Mouse (Mus musculus): ENCODE results near the gene Ralgps1. TPM values are rescaled to one million over a fixed set of nuclear protein-coding genes. Genes with fewer than 3 reads are reported as not detected.

The Ralgps1 gene
- total and polyA plus RNA-seq, 3 experiments: 0.89 to 2.6 TPM; not detected in 1

- no peaks in the 10 kb centered on the region for H3K27me3 ChIP-seq (ENCODE audit: control insufficient read depth in 1 of 2, insufficient read depth in 2 of 2, low read length in 2 of 2)
- H3K36me3 ChIP-seq (ENCODE audit: control insufficient read depth in 1 of 2, insufficient read depth in 2 of 2, low read length in 2 of 2): no peaks in the 10 kb centered on the region
- H3K9ac ChIP-seq (ENCODE audit: control insufficient read depth, low read depth, low read length, poor library complexity, severe bottlenecking): no peak overlapping the region
- H3K9me3 ChIP-seq (replicated peaks; ENCODE audit: insufficient read depth, low read length): no peaks in the 10 kb centered on the region
- TF ChIP-seq MAFK (IDR thresholded peaks at IDR 0.05; ENCODE audit: borderline replicate concordance, low read depth, low read length): no peak
- no peak for TF ChIP-seq KAT2A (conservative IDR thresholded peaks at IDR 0.05; ENCODE audit: low read depth, low read length)
- TF ChIP-seq CHD1 (IDR thresholded peaks at IDR 0.05; ENCODE audit: low read depth, low read length): no peak
- TF ChIP-seq CTCF (IDR thresholded peaks at IDR 0.05 in 2 of 3, conservative IDR thresholded peaks at IDR 0.05 in 1 of 3; ENCODE audit: control insufficient read depth in 1 of 3, insufficient read depth in 1 of 3, low read depth in 2 of 3, low read length in 3 of 3, poor library complexity in 1 of 3, severe bottlenecking in 1 of 3): no peak
- TF ChIP-seq MAZ (IDR thresholded peaks at IDR 0.05; ENCODE audit: low read depth, low read length): no peak
- no peak for TF ChIP-seq BHLHE40 (IDR thresholded peaks at IDR 0.05; ENCODE audit: borderline replicate concordance, low read depth, low read length)
- TF ChIP-seq GABPA (IDR thresholded peaks at IDR 0.05; ENCODE audit: low read depth, low read length): no peak
- DNase-seq (ENCODE audit: low read depth, low spot score): no peak
- no peaks in the 10 kb centered on the region for H3K79me2 ChIP-seq (ENCODE audit: control insufficient read depth, insufficient read depth, low read length, poor library complexity)
- H3K4me1 ChIP-seq (ENCODE audit: control insufficient read depth in 1 of 2, insufficient read depth in 2 of 2, low read length in 2 of 2): no peaks in the 10 kb centered on the region
- no peak overlapping the region for H3K27ac ChIP-seq (ENCODE audit: control insufficient read depth, low read depth, low read length)
- H3K4me3 ChIP-seq (ENCODE audit: control insufficient read depth in 1 of 2, insufficient read depth in 1 of 2, low read depth in 2 of 2, low read length in 2 of 2): no peak overlapping the region
Observed at GRCm38 (mm10) chr2:33393021-33393420, 21.7 kb upstream of the Ralgps1 start.

GRCm38 (mm10) chr2:33371648-33372408, 542 bp upstream of the Ralgps1 start:
- Histone ChIP-seq H3K9me3 (replicated peaks; ENCODE audit: insufficient read depth, low read length) (no peaks in the 10 kb centered on the region), H3K27ac (ENCODE audit: control insufficient read depth, low read depth, low read length) (no peak overlapping the region), H3K4me1 (ENCODE audit: control insufficient read depth in 1 of 2, insufficient read depth in 2 of 2, low read length in 2 of 2) (peaks cover 0 to 3% of the 10 kb centered on the region in 2 experiments; a peak in 1 of 4 replicates), H3K27me3 (ENCODE audit: control insufficient read depth in 1 of 2, insufficient read depth in 2 of 2, low read length in 2 of 2) (no peaks in the 10 kb centered on the region; a peak in 1 of 4 replicates), H3K4me3 (ENCODE audit: control insufficient read depth in 1 of 2, insufficient read depth in 1 of 2, low read depth in 2 of 2, low read length in 2 of 2) (peak overlapping the region; percentile 44 to 51; a peak in 3 of 4 replicates), H3K79me2 (ENCODE audit: control insufficient read depth, insufficient read depth, low read length, poor library complexity) (no peaks in the 10 kb centered on the region), H3K9ac (ENCODE audit: control insufficient read depth, low read depth, low read length, poor library complexity, severe bottlenecking) (peak overlapping the region; percentile 48), H3K36me3 (ENCODE audit: control insufficient read depth in 1 of 2, insufficient read depth in 2 of 2, low read length in 2 of 2) (no peaks in the 10 kb centered on the region; a peak in 1 of 4 replicates)
- TF ChIP-seq ZNF384 (IDR thresholded peaks at IDR 0.05; ENCODE audit: low read depth, low read length) (peak; percentile 72), MXI1 (IDR thresholded peaks at IDR 0.05; ENCODE audit: low read depth, low read length) (no peak)
- DNase-seq (ENCODE audit: low read depth, low spot score): peak; percentile 9

- TF ChIP-seq MEF2A (IDR thresholded peaks at IDR 0.05; ENCODE audit: extremely low read depth, insufficient replicate concordance, low read depth, low read length, poor library complexity, severe bottlenecking): no peak
- TF ChIP-seq GABPA (IDR thresholded peaks at IDR 0.05; ENCODE audit: low read depth, low read length): no peak
- TF ChIP-seq USF2 (IDR thresholded peaks at IDR 0.05; ENCODE audit: borderline replicate concordance in 1 of 2, insufficient read depth in 1 of 2, low read depth in 1 of 2, low read length in 2 of 2): no peak
- TF ChIP-seq ZKSCAN1 (IDR thresholded peaks at IDR 0.05; ENCODE audit: low read depth, low read length): no peak
- no peak for TF ChIP-seq MAX (IDR thresholded peaks at IDR 0.05; ENCODE audit: low read length)
- no peak for TF ChIP-seq SIN3A (IDR thresholded peaks at IDR 0.05; ENCODE audit: low read length)
- TF ChIP-seq MYC (IDR thresholded peaks at IDR 0.05; ENCODE audit: low read depth, low read length): no peak
- TF ChIP-seq POLR2AphosphoS2 (IDR thresholded peaks at IDR 0.05; ENCODE audit: low read length): no peak
- TF ChIP-seq ZNF384 (IDR thresholded peaks at IDR 0.05; ENCODE audit: low read depth, low read length): no peak
- no peak for TF ChIP-seq UBTF (IDR thresholded peaks at IDR 0.05; ENCODE audit: borderline replicate concordance, insufficient read depth, low read depth, low read length)
- no peak for TF ChIP-seq NELFE (IDR thresholded peaks at IDR 0.05; ENCODE audit: low read depth, low read length)
- no peak for TF ChIP-seq HCFC1 (IDR thresholded peaks at IDR 0.05; ENCODE audit: low read depth, low read length)
- DNase-seq (ENCODE audit: low read depth, low spot score): peak; percentile 43
- Histone ChIP-seq H3K4me1 (ENCODE audit: control insufficient read depth in 1 of 2, insufficient read depth in 2 of 2, low read length in 2 of 2) (peaks cover 0 to 3% of the 10 kb centered on the region in 2 experiments; a peak in 1 of 4 replicates), H3K27me3 (ENCODE audit: control insufficient read depth in 1 of 2, insufficient read depth in 2 of 2, low read length in 2 of 2) (no peaks in the 10 kb centered on the region; a peak in 1 of 4 replicates), H3K36me3 (ENCODE audit: control insufficient read depth in 1 of 2, insufficient read depth in 2 of 2, low read length in 2 of 2) (no peaks in the 10 kb centered on the region; a peak in 1 of 4 replicates), H3K79me2 (ENCODE audit: control insufficient read depth, insufficient read depth, low read length, poor library complexity) (no peaks in the 10 kb centered on the region), H3K4me3 (ENCODE audit: control insufficient read depth in 1 of 2, insufficient read depth in 1 of 2, low read depth in 2 of 2, low read length in 2 of 2) (peak overlapping the region; percentile 60 to 61), H3K9me3 (replicated peaks; ENCODE audit: insufficient read depth, low read length) (no peaks in the 10 kb centered on the region), H3K9ac (ENCODE audit: control insufficient read depth, low read depth, low read length, poor library complexity, severe bottlenecking) (peak overlapping the region; percentile 50), H3K27ac (ENCODE audit: control insufficient read depth, low read depth, low read length) (no peak overlapping the region)
Observed at GRCm38 (mm10) chr2:33370276-33370776, 960 bp downstream of the Ralgps1 start.

Data from MEL (cell line).